Mouse (Mus musculus): Measurements from ENCODE around the gene Tspan13. TPM values are rescaled to one million over a fixed set of nuclear protein-coding genes. Genes with fewer than 3 reads are reported as not detected.

Tspan13 gene
- polyA plus RNA-seq, 1 experiment from 2014 or later: 198 TPM

- H3K4me3 ChIP-seq: no peak overlapping the region
- peaks cover 26% of the 10 kb centered on the region for H3K4me1 ChIP-seq
- no peak for DNase-seq (ENCODE audit: low spot score)
- H3K36me3 ChIP-seq: no peaks in the 10 kb centered on the region
- H3K27ac ChIP-seq (replicated peaks): no peak overlapping the region
- no peaks in the 10 kb centered on the region for H3K9me3 ChIP-seq (replicated peaks)
- WGBS: 92% methylated on average over 3 of the region's 3 CpGs
- H3K27me3 ChIP-seq (ENCODE audit: low read depth, poor library complexity, severe bottlenecking): no peaks in the 10 kb centered on the region
These were observed 48.7 kb downstream of the Tspan13 start for GRCm38 (mm10) chr12:35993583-35993982.

- Histone ChIP-seq H3K9me3 (replicated peaks) (no peaks in the 10 kb centered on the region), H3K36me3 (no peaks in the 10 kb centered on the region), H3K27ac (replicated peaks) (no peak within 1 kb of the TSS; the same call in 1 of the 2 replicates), H3K27me3 (ENCODE audit: low read depth, poor library complexity, severe bottlenecking) (no peaks in the 10 kb centered on the region), H3K4me3 (no peak within 1 kb of the TSS), H3K4me1 (peaks cover 21% of the 10 kb centered on the region)
- DNase-seq (ENCODE audit: low spot score): no peak
- WGBS: 60% methylated on average over 9 of the region's 9 CpGs
These were observed 49.6 kb downstream of the Tspan13 start, which contains the start of gene Agr2 for GRCm38 (mm10) chr12:35992711-35993110. Agr2 (plus strand) TSS chr12:35992907.

- no peaks in the 10 kb centered on the region for H3K36me3 ChIP-seq
- no peaks in the 10 kb centered on the region for H3K27me3 ChIP-seq (ENCODE audit: low read depth, poor library complexity, severe bottlenecking)
- no peak for DNase-seq (ENCODE audit: low spot score)
- 90% methylated on average over 5 of the region's 5 CpGs for WGBS
- H3K27ac ChIP-seq (replicated peaks): no peak overlapping the region
- peaks cover 13% of the 10 kb centered on the region for H3K4me1 ChIP-seq
- H3K4me3 ChIP-seq: no peak overlapping the region
- no peaks in the 10 kb centered on the region for H3K9me3 ChIP-seq (replicated peaks)
These were observed 57.6 kb downstream of the Tspan13 start for GRCm38 (mm10) chr12:35984743-35985142.

- DNase-seq (ENCODE audit: low spot score): no peak
- H3K27ac ChIP-seq (replicated peaks): no peak overlapping the region
- peaks cover 13% of the 10 kb centered on the region for H3K4me1 ChIP-seq
- no peak overlapping the region for H3K4me3 ChIP-seq
- no peaks in the 10 kb centered on the region for H3K9me3 ChIP-seq (replicated peaks)
- no peaks in the 10 kb centered on the region for H3K36me3 ChIP-seq
- WGBS: 94% methylated on average over 9 of the region's 9 CpGs
- no peaks in the 10 kb centered on the region for H3K27me3 ChIP-seq (ENCODE audit: low read depth, poor library complexity, severe bottlenecking)
These were observed 58.8 kb downstream of the Tspan13 start for GRCm38 (mm10) chr12:35983472-35983871.

- DNase-seq (ENCODE audit: low spot score): peak; percentile 49
- Histone ChIP-seq H3K27ac (replicated peaks) (peak overlapping the region; percentile 75), H3K36me3 (no peaks in the 10 kb centered on the region), H3K4me3 (no peak overlapping the region), H3K4me1 (peaks cover 23% of the 10 kb centered on the region), H3K27me3 (ENCODE audit: low read depth, poor library complexity, severe bottlenecking) (no peaks in the 10 kb centered on the region), H3K9me3 (replicated peaks) (no peaks in the 10 kb centered on the region)
- 60% methylated on average over 6 of the region's 6 CpGs for WGBS
These were observed 60.5 kb downstream of the Tspan13 start for GRCm38 (mm10) chr12:35981732-35982360.

- H3K9me3 ChIP-seq (replicated peaks): no peaks in the 10 kb centered on the region
- H3K27me3 ChIP-seq (ENCODE audit: low read depth, poor library complexity, severe bottlenecking): no peaks in the 10 kb centered on the region
- DNase-seq (ENCODE audit: low spot score): no peak
- no peak overlapping the region for H3K4me3 ChIP-seq
- 93% methylated on average over 5 of the region's 5 CpGs for WGBS
- H3K27ac ChIP-seq (replicated peaks): no peak overlapping the region
- H3K4me1 ChIP-seq: peaks cover 23% of the 10 kb centered on the region
- no peaks in the 10 kb centered on the region for H3K36me3 ChIP-seq
These were observed 62.7 kb downstream of the Tspan13 start for GRCm38 (mm10) chr12:35979625-35980024.

- 50% methylated on average over 6 of the region's 6 CpGs for WGBS
- DNase-seq (ENCODE audit: low spot score): no peak
- H3K27ac ChIP-seq (replicated peaks): no peak overlapping the region
These were observed 64.6 kb downstream of the Tspan13 start for GRCm38 (mm10) chr12:35977633-35978246.

GRCm38 (mm10) chr12:35975898-35976297, 66.4 kb downstream of the Tspan13 start:
- WGBS: 86% methylated on average over 3 of the region's 3 CpGs
- Histone ChIP-seq H3K27ac (replicated peaks) (no peak overlapping the region), H3K4me1 (peaks cover 10% of the 10 kb centered on the region), H3K4me3 (no peak overlapping the region), H3K27me3 (ENCODE audit: low read depth, poor library complexity, severe bottlenecking) (no peaks in the 10 kb centered on the region), H3K36me3 (no peaks in the 10 kb centered on the region), H3K9me3 (replicated peaks) (no peaks in the 10 kb centered on the region)
- no peak for DNase-seq (ENCODE audit: low spot score)

More at GRCm38 (mm10) chr12:35977633-35978246, 64.6 kb downstream of the Tspan13 start:
- Histone ChIP-seq H3K9me3 (replicated peaks) (no peaks in the 10 kb centered on the region), H3K36me3 (no peaks in the 10 kb centered on the region), H3K4me3 (no peak overlapping the region), H3K4me1 (peaks cover 23% of the 10 kb centered on the region), H3K27me3 (ENCODE audit: low read depth, poor library complexity, severe bottlenecking) (no peaks in the 10 kb centered on the region)

- WGBS: 85% methylated on average over 7 of the region's 7 CpGs
- Histone ChIP-seq H3K9me3 (replicated peaks) (no peaks in the 10 kb centered on the region), H3K36me3 (no peaks in the 10 kb centered on the region), H3K4me1 (no peaks in the 10 kb centered on the region), H3K27ac (replicated peaks) (no peak overlapping the region), H3K27me3 (ENCODE audit: low read depth, poor library complexity, severe bottlenecking) (no peaks in the 10 kb centered on the region), H3K4me3 (no peak overlapping the region)
- DNase-seq (ENCODE audit: low spot score): no peak
These were observed 75.5 kb downstream of the Tspan13 start for GRCm38 (mm10) chr12:35966768-35967141.

GRCm38 (mm10) chr12:35966098-35966767, 76.1 kb downstream of the Tspan13 start:
- DNase-seq (ENCODE audit: low spot score): no peak
- Histone ChIP-seq H3K36me3 (no peaks in the 10 kb centered on the region), H3K27ac (replicated peaks) (no peak overlapping the region), H3K27me3 (ENCODE audit: low read depth, poor library complexity, severe bottlenecking) (no peaks in the 10 kb centered on the region), H3K4me3 (no peak overlapping the region), H3K9me3 (replicated peaks) (no peaks in the 10 kb centered on the region), H3K4me1 (no peaks in the 10 kb centered on the region)
- WGBS: 68% methylated on average over 7 of the region's 7 CpGs

Other genes starting within 250 kb of the Tspan13 start
- gene Agr3, start 116.9 kb downstream of the Tspan13 start, polyA plus RNA-seq (2016; fragmentation: Nextera tagmentation; extraction: Ambion mirVana): not detected in 2 replicates
- 0.40 TPM in 1 of 2 replicates, not detected in the other for gene Agr2, start 49.6 kb downstream of the Tspan13 start, polyA plus RNA-seq (2016; fragmentation: Nextera tagmentation; extraction: Ambion mirVana)
- 21.1 and 22.0 TPM in 2 replicates for gene Ankmy2, start 114.6 kb upstream of the Tspan13 start, polyA plus RNA-seq (2016; fragmentation: Nextera tagmentation; extraction: Ambion mirVana)
- 244 and 258 TPM in 2 replicates for gene Bzw2, start 115.6 kb upstream of the Tspan13 start, polyA plus RNA-seq (2016; fragmentation: Nextera tagmentation; extraction: Ambion mirVana)
- not detected in 2 replicates for gene Lrrc72, start 210.9 kb upstream of the Tspan13 start, polyA plus RNA-seq (2016; fragmentation: Nextera tagmentation; extraction: Ambion mirVana)

Data from midbrain, embryonic 10.5 days (tissue).